Mouse (Mus musculus) spleen, postnatal 14 days (tissue): ENCODE data around the gene Fem1b.

Experiments
- DNase-seq, 2 experiments: peaks; one replicate each; pipeline ENCODE4 v3.0.0; 2021 to 2022; ENCODE audit warnings: low spot score in 2 of 2

Fem1b gene

GRCm38 (mm10) chr9:62781965-62782364 lies 29.8 kb downstream of the Fem1b start:
- no peak for DNase-seq

- DNase-seq, result no peak
Measured at GRCm38 (mm10) chr9:62778721-62779120, 33.0 kb downstream of the Fem1b start.

GRCm38 (mm10) chr9:62777461-62777860 lies 34.3 kb downstream of the Fem1b start:
- peak in 1 of 2 experiments; percentile 41 for DNase-seq

- no peak for DNase-seq
Measured at GRCm38 (mm10) chr9:62775464-62775863, 36.3 kb downstream of the Fem1b start.

- DNase-seq, result no peak
Measured at GRCm38 (mm10) chr9:62772746-62773145, 39.0 kb downstream of the Fem1b start.

- DNase-seq, result no peak
Measured at GRCm38 (mm10) chr9:62768361-62768760, 43.4 kb downstream of the Fem1b start.

GRCm38 (mm10) chr9:62767464-62767863 lies 44.3 kb downstream of the Fem1b start:
- no peak for DNase-seq

GRCm38 (mm10) chr9:62765346-62765745 lies 46.4 kb downstream of the Fem1b start:
- no peak for DNase-seq

- DNase-seq, result no peak
Measured at GRCm38 (mm10) chr9:62763478-62763877, 48.3 kb downstream of the Fem1b start.

- no peak for DNase-seq
Measured at GRCm38 (mm10) chr9:62759601-62760000, 52.1 kb downstream of the Fem1b start.

- no peak for DNase-seq
Measured at GRCm38 (mm10) chr9:62758288-62758687, 53.4 kb downstream of the Fem1b start.

- no peak for DNase-seq
Measured at GRCm38 (mm10) chr9:62750381-62750780, 61.4 kb downstream of the Fem1b start.

GRCm38 (mm10) chr9:62749666-62750065 lies 62.1 kb downstream of the Fem1b start:
- DNase-seq, result no peak

- no peak for DNase-seq
Measured at GRCm38 (mm10) chr9:62746646-62747045, 65.1 kb downstream of the Fem1b start.

GRCm38 (mm10) chr9:62744558-62745275 lies 67.0 kb downstream of the Fem1b start:
- DNase-seq, result peak in 1 of 2 experiments; percentile 8
